Mouse (Mus musculus): ENCODE measurements at regions not wholly inside any gene's neighbourhood (a gene's known extent, or its start where the extent isn't known, plus 50 kb on each side); places are given as distances from the start of the nearest gene placed in this dataset.
A peak's percentile ranks its signal among the peaks of the same experiment; 100 is the strongest.

- Histone ChIP-seq H3K27ac (ENCODE audit: low read depth, low read length) (no peak overlapping the region), H3K27me3 (ENCODE audit: control insufficient read depth, insufficient read depth, low read length) (no peaks in the 10 kb centered on the region), H3K36me3 (ENCODE audit: control insufficient read depth, insufficient read depth, low read length) (no peaks in the 10 kb centered on the region), H3K4me2 (no peak overlapping the region), H3K4me3 (ENCODE audit: low read depth, low read length) (no peak overlapping the region), H3K9ac (ENCODE audit: low read length) (no peak overlapping the region), H3K4me1 (ENCODE audit: control insufficient read depth, insufficient read depth, low read length) (no peaks in the 10 kb centered on the region), H3K9me3 (ENCODE audit: control insufficient read depth, low read length) (no peaks in the 10 kb centered on the region)
- ATAC-seq (ENCODE audit: low FRiP score) (no peak), DNase-seq (ENCODE audit: low spot score, missing footprints) (peak; percentile 84)
- WGBS = 50% methylated on average over 4 of the region's 4 CpGs
Measured at GRCm38 (mm10) chr2:107175721-107176120, 114.7 kb upstream of the Kcna4 start.

- WGBS = 95% methylated on average over 6 of the region's 6 CpGs
- no peak overlapping the region for H3K9ac ChIP-seq (ENCODE audit: low read length)
- no peaks in the 10 kb centered on the region for H3K4me1 ChIP-seq (ENCODE audit: control insufficient read depth, insufficient read depth, low read length)
- DNase-seq (ENCODE audit: low spot score, missing footprints) (no peak), ATAC-seq (ENCODE audit: low FRiP score) (no peak)
- no peaks in the 10 kb centered on the region for H3K36me3 ChIP-seq (ENCODE audit: control insufficient read depth, insufficient read depth, low read length)
- no peak overlapping the region for H3K4me2 ChIP-seq
- no peaks in the 10 kb centered on the region for H3K27me3 ChIP-seq (ENCODE audit: control insufficient read depth, insufficient read depth, low read length)
- no peak overlapping the region for H3K4me3 ChIP-seq (ENCODE audit: low read depth, low read length)
- no peak overlapping the region for H3K27ac ChIP-seq (ENCODE audit: low read depth, low read length)
- H3K9me3 ChIP-seq (ENCODE audit: control insufficient read depth, low read length) = no peaks in the 10 kb centered on the region
Measured at GRCm38 (mm10) chr2:107183066-107183465, 107.4 kb upstream of the Kcna4 start.

GRCm38 (mm10) chr2:107184864-107185263 is 105.6 kb upstream of the Kcna4 start:
- Histone ChIP-seq H3K4me1 (ENCODE audit: control insufficient read depth, insufficient read depth, low read length) (no peaks in the 10 kb centered on the region), H3K36me3 (ENCODE audit: control insufficient read depth, insufficient read depth, low read length) (no peaks in the 10 kb centered on the region), H3K4me2 (no peak overlapping the region), H3K27me3 (ENCODE audit: control insufficient read depth, insufficient read depth, low read length) (no peaks in the 10 kb centered on the region), H3K27ac (ENCODE audit: low read depth, low read length) (no peak overlapping the region), H3K9me3 (ENCODE audit: control insufficient read depth, low read length) (no peaks in the 10 kb centered on the region), H3K9ac (ENCODE audit: low read length) (no peak overlapping the region), H3K4me3 (ENCODE audit: low read depth, low read length) (no peak overlapping the region)
- no peak for ATAC-seq (ENCODE audit: low FRiP score)
- WGBS = 35% methylated on average over 3 of the region's 3 CpGs
- no peak for DNase-seq (ENCODE audit: low spot score, missing footprints)

- no peaks in the 10 kb centered on the region for H3K4me1 ChIP-seq (ENCODE audit: control insufficient read depth, insufficient read depth, low read length)
- no peaks in the 10 kb centered on the region for H3K9me3 ChIP-seq (ENCODE audit: control insufficient read depth, low read length)
- H3K36me3 ChIP-seq (ENCODE audit: control insufficient read depth, insufficient read depth, low read length) = no peaks in the 10 kb centered on the region
- no peaks in the 10 kb centered on the region for H3K27me3 ChIP-seq (ENCODE audit: control insufficient read depth, insufficient read depth, low read length)
- no peak overlapping the region for H3K9ac ChIP-seq (ENCODE audit: low read length)
- H3K27ac ChIP-seq (ENCODE audit: low read depth, low read length) = no peak overlapping the region
- no peak for DNase-seq (ENCODE audit: low spot score, missing footprints)
- no peak for ATAC-seq (ENCODE audit: low FRiP score)
- H3K4me2 ChIP-seq = no peak overlapping the region
- 87% methylated on average over 4 of the region's 4 CpGs for WGBS
- no peak overlapping the region for H3K4me3 ChIP-seq (ENCODE audit: low read depth, low read length)
Measured at GRCm38 (mm10) chr2:107201856-107202473, 88.5 kb upstream of the Kcna4 start.

GRCm38 (mm10) chr2:107202474-107202858 is 88.0 kb upstream of the Kcna4 start:
- WGBS = 67% methylated on average over 3 of the region's 3 CpGs

GRCm38 (mm10) chr2:107221544-107221943 is 68.9 kb upstream of the Kcna4 start:
- ATAC-seq (ENCODE audit: low FRiP score) (no peak), DNase-seq (ENCODE audit: low spot score, missing footprints) (no peak)
- Histone ChIP-seq H3K9ac (ENCODE audit: low read length) (no peak overlapping the region), H3K4me1 (ENCODE audit: control insufficient read depth, insufficient read depth, low read length) (no peaks in the 10 kb centered on the region), H3K36me3 (ENCODE audit: control insufficient read depth, insufficient read depth, low read length) (no peaks in the 10 kb centered on the region), H3K27ac (ENCODE audit: low read depth, low read length) (no peak overlapping the region), H3K9me3 (ENCODE audit: control insufficient read depth, low read length) (no peaks in the 10 kb centered on the region), H3K27me3 (ENCODE audit: control insufficient read depth, insufficient read depth, low read length) (no peaks in the 10 kb centered on the region), H3K4me3 (ENCODE audit: low read depth, low read length) (no peak overlapping the region), H3K4me2 (no peak overlapping the region)
- 78% methylated on average over 1 of the region's 1 CpGs for WGBS

More at GRCm38 (mm10) chr2:107202474-107202858, 88.0 kb upstream of the Kcna4 start:
- Histone ChIP-seq H3K27ac (ENCODE audit: low read depth, low read length) (no peak overlapping the region), H3K4me1 (ENCODE audit: control insufficient read depth, insufficient read depth, low read length) (no peaks in the 10 kb centered on the region), H3K27me3 (ENCODE audit: control insufficient read depth, insufficient read depth, low read length) (no peaks in the 10 kb centered on the region), H3K4me3 (ENCODE audit: low read depth, low read length) (no peak overlapping the region), H3K4me2 (no peak overlapping the region), H3K9ac (ENCODE audit: low read length) (no peak overlapping the region), H3K36me3 (ENCODE audit: control insufficient read depth, insufficient read depth, low read length) (no peaks in the 10 kb centered on the region), H3K9me3 (ENCODE audit: control insufficient read depth, low read length) (no peaks in the 10 kb centered on the region)
- DNase-seq (ENCODE audit: low spot score, missing footprints) (no peak), ATAC-seq (ENCODE audit: low FRiP score) (no peak)

GRCm38 (mm10) chr2:107224679-107225078 is 65.8 kb upstream of the Kcna4 start:
- no peaks in the 10 kb centered on the region for H3K9me3 ChIP-seq (ENCODE audit: control insufficient read depth, low read length)
- H3K27me3 ChIP-seq (ENCODE audit: control insufficient read depth, insufficient read depth, low read length) = no peaks in the 10 kb centered on the region
- H3K27ac ChIP-seq (ENCODE audit: low read depth, low read length) = no peak overlapping the region
- no peak overlapping the region for H3K4me2 ChIP-seq
- H3K36me3 ChIP-seq (ENCODE audit: control insufficient read depth, insufficient read depth, low read length) = no peaks in the 10 kb centered on the region
- no peak overlapping the region for H3K9ac ChIP-seq (ENCODE audit: low read length)
- no peak for ATAC-seq (ENCODE audit: low FRiP score)
- no peak overlapping the region for H3K4me3 ChIP-seq (ENCODE audit: low read depth, low read length)
- 69% methylated on average over 2 of the region's 2 CpGs for WGBS
- DNase-seq (ENCODE audit: low spot score, missing footprints) = no peak
- H3K4me1 ChIP-seq (ENCODE audit: control insufficient read depth, insufficient read depth, low read length) = no peaks in the 10 kb centered on the region

GRCm38 (mm10) chr2:107227486-107227885 is 63.0 kb upstream of the Kcna4 start:
- no peak overlapping the region for H3K4me2 ChIP-seq
- no peaks in the 10 kb centered on the region for H3K9me3 ChIP-seq (ENCODE audit: control insufficient read depth, low read length)
- H3K27me3 ChIP-seq (ENCODE audit: control insufficient read depth, insufficient read depth, low read length) = no peaks in the 10 kb centered on the region
- H3K27ac ChIP-seq (ENCODE audit: low read depth, low read length) = no peak overlapping the region
- no peak overlapping the region for H3K4me3 ChIP-seq (ENCODE audit: low read depth, low read length)
- ATAC-seq (ENCODE audit: low FRiP score) (no peak), DNase-seq (ENCODE audit: low spot score, missing footprints) (no peak)
- no peaks in the 10 kb centered on the region for H3K36me3 ChIP-seq (ENCODE audit: control insufficient read depth, insufficient read depth, low read length)
- 90% methylated on average over 2 of the region's 2 CpGs for WGBS
- H3K4me1 ChIP-seq (ENCODE audit: control insufficient read depth, insufficient read depth, low read length) = no peaks in the 10 kb centered on the region
- H3K9ac ChIP-seq (ENCODE audit: low read length) = no peak overlapping the region

GRCm38 (mm10) chr2:107228287-107228686 is 62.2 kb upstream of the Kcna4 start:
- Histone ChIP-seq H3K36me3 (ENCODE audit: control insufficient read depth, insufficient read depth, low read length) (no peaks in the 10 kb centered on the region), H3K9ac (ENCODE audit: low read length) (no peak overlapping the region), H3K9me3 (ENCODE audit: control insufficient read depth, low read length) (no peaks in the 10 kb centered on the region), H3K4me3 (ENCODE audit: low read depth, low read length) (no peak overlapping the region), H3K4me1 (ENCODE audit: control insufficient read depth, insufficient read depth, low read length) (no peaks in the 10 kb centered on the region), H3K4me2 (no peak overlapping the region), H3K27me3 (ENCODE audit: control insufficient read depth, insufficient read depth, low read length) (no peaks in the 10 kb centered on the region), H3K27ac (ENCODE audit: low read depth, low read length) (no peak overlapping the region)
- WGBS = 67% methylated on average over 1 of the region's 1 CpGs
- no peak for ATAC-seq (ENCODE audit: low FRiP score)
- DNase-seq (ENCODE audit: low spot score, missing footprints) = no peak
